Mouse (Mus musculus) spleen, adult 2 months (tissue): ENCODE data around the gene Gm10295. TPM values are rescaled to one million over a fixed set of nuclear protein-coding genes. Genes with fewer than 3 reads are reported as not detected.

Experiments used
- DNase-seq, 2 experiments: peaks; one replicate each; pipeline versions ENCODE4 v3.0.0 to v3.0.0-alpha.2; 2012 to 2021; ENCODE audit warnings: low spot score in 2 of 2, low read depth in 1 of 2
- H3K27ac ChIP-seq: fragments of 200-500 bp; 2 replicates; pipeline ENCODE4 v1.5.1; 2012; ENCODE audit warnings: low read length, inconsistent platforms; ENCODE audit not compliant: insufficient read depth
- H3K27me3 ChIP-seq: fragments of 200-500 bp; 2 replicates; pipeline ENCODE4 v1.6.1; 2012; ENCODE audit warnings: mild to moderate bottlenecking, moderate library complexity, low read length, inconsistent platforms; ENCODE audit not compliant: control insufficient read depth, insufficient read depth
- H3K36me3 ChIP-seq: fragments of 200-500 bp; 2 replicates; pipeline ENCODE4 v1.6.1; 2012; ENCODE audit warnings: mild to moderate bottlenecking, low read length, inconsistent platforms; ENCODE audit not compliant: control insufficient read depth, insufficient read depth
- H3K4me1 ChIP-seq: fragments of 200-500 bp; 2 replicates; pipeline ENCODE4 v1.6.1; 2011; ENCODE audit warnings: inconsistent platforms; ENCODE audit not compliant: control insufficient read depth, insufficient read depth, insufficient read length
- H3K4me3 ChIP-seq: fragments of 200-500 bp; 2 replicates; pipeline ENCODE4 v1.5.1; 2011; ENCODE audit warnings: mild to moderate bottlenecking, inconsistent platforms; ENCODE audit not compliant: insufficient read depth, insufficient read length; ENCODE audit errors: extremely low read depth
- CTCF ChIP-seq: fragments of 200-500 bp; IDR thresholded peaks from 2 replicates; pipeline ENCODE4 v1.5.1; 2011; ENCODE audit warnings: mild to moderate bottlenecking, inconsistent platforms; ENCODE audit not compliant: insufficient read depth, insufficient read length, insufficient replicate concordance; ENCODE audit errors: extremely low read depth
- POLR2A ChIP-seq: fragments of 200-500 bp; IDR thresholded peaks from 2 replicates; pipeline ENCODE4 v1.6.1; 2011; ENCODE audit warnings: low read depth, low read length, inconsistent platforms
- WGBS: fragments of 180-500 bp; shearing (Covaris S2); methylation state at CpG from one replicate; pipeline ENCODE4 v1.1.7; 2018; 5-methylcytosine and 5-hydroxymethylcytosine counted together
- polyA plus RNA-seq: library from polyadenylated mRNA; depleted of rRNA; stranded (reverse); fragments of >200 nt; gene quantifications from 2 replicates; pipeline ENCODE4 v1.2.3, GENCODE M21; 2012

Gene Gm10295
- polyA plus RNA-seq, 1 experiment, result not detected

- no peaks in the 10 kb centered on the region for H3K4me1 ChIP-seq
- H3K27me3 ChIP-seq, result no peaks in the 10 kb centered on the region
- H3K4me3 ChIP-seq, result no peak overlapping the region
- no peaks in the 10 kb centered on the region for H3K36me3 ChIP-seq
- H3K27ac ChIP-seq, result no peak overlapping the region
- DNase-seq, result no peak
- no peak for TF ChIP-seq CTCF
- WGBS, result 88% methylated on average over 13 of the region's 13 CpGs
Observed at GRCm38 (mm10) chr7:71368543-71369181, 17.4 kb upstream of the Gm10295 start.

- Histone ChIP-seq H3K27me3 (no peaks in the 10 kb centered on the region), H3K4me3 (no peak overlapping the region), H3K27ac (no peak overlapping the region), H3K36me3 (no peaks in the 10 kb centered on the region), H3K4me1 (no peaks in the 10 kb centered on the region)
- TF ChIP-seq POLR2A (no peak), CTCF (no peak)
- DNase-seq, result no peak
- WGBS, result 67% methylated on average over 5 of the region's 5 CpGs
Observed at GRCm38 (mm10) chr7:71355596-71355995, 4.3 kb upstream of the Gm10295 start.

GRCm38 (mm10) chr7:71348922-71349321, 2.4 kb downstream of the Gm10295 start:
- H3K27ac ChIP-seq, result no peak overlapping the region
- no peaks in the 10 kb centered on the region for H3K36me3 ChIP-seq
- TF ChIP-seq POLR2A (no peak), CTCF (no peak)
- H3K4me1 ChIP-seq, result no peaks in the 10 kb centered on the region
- WGBS, result 90% methylated on average over 9 of the region's 9 CpGs
- DNase-seq, result no peak
- no peaks in the 10 kb centered on the region for H3K27me3 ChIP-seq
- no peak overlapping the region for H3K4me3 ChIP-seq

GRCm38 (mm10) chr7:71324919-71325583, 26.2 kb downstream of the Gm10295 start:
- 80% methylated on average over 11 of the region's 11 CpGs for WGBS
- H3K36me3 ChIP-seq, result no peaks in the 10 kb centered on the region
- no peak overlapping the region for H3K27ac ChIP-seq
- TF ChIP-seq POLR2A (no peak), CTCF (no peak)
- no peaks in the 10 kb centered on the region for H3K4me1 ChIP-seq
- no peak overlapping the region for H3K4me3 ChIP-seq
- DNase-seq, result no peak
- H3K27me3 ChIP-seq, result no peaks in the 10 kb centered on the region

- Histone ChIP-seq H3K27me3 (no peaks in the 10 kb centered on the region), H3K27ac (no peak overlapping the region), H3K4me1 (no peaks in the 10 kb centered on the region), H3K36me3 (no peaks in the 10 kb centered on the region), H3K4me3 (no peak overlapping the region)
- 85% methylated on average over 7 of the region's 7 CpGs for WGBS
- TF ChIP-seq CTCF, result no peak
- no peak for TF ChIP-seq POLR2A
- DNase-seq, result no peak
Observed at GRCm38 (mm10) chr7:71313148-71313765, 38.0 kb downstream of the Gm10295 start.

- WGBS, result 84% methylated on average over 3 of the region's 3 CpGs
- no peak for DNase-seq
- Histone ChIP-seq H3K4me3 (no peak overlapping the region), H3K27me3 (no peaks in the 10 kb centered on the region), H3K27ac (no peak overlapping the region), H3K4me1 (no peaks in the 10 kb centered on the region), H3K36me3 (no peaks in the 10 kb centered on the region)
- TF ChIP-seq POLR2A, result no peak
Observed at GRCm38 (mm10) chr7:71312375-71312774, 38.9 kb downstream of the Gm10295 start.

- no peak for TF ChIP-seq POLR2A
- no peak for TF ChIP-seq CTCF
- 61% methylated on average over 11 of the region's 11 CpGs for WGBS
- H3K4me3 ChIP-seq, result no peak overlapping the region
- H3K36me3 ChIP-seq, result no peaks in the 10 kb centered on the region
- H3K4me1 ChIP-seq, result no peaks in the 10 kb centered on the region
- no peak for DNase-seq
- no peak overlapping the region for H3K27ac ChIP-seq
- H3K27me3 ChIP-seq, result no peaks in the 10 kb centered on the region
Observed at GRCm38 (mm10) chr7:71311411-71311810, 39.9 kb downstream of the Gm10295 start.
